Mouse (Mus musculus) small intestine, adult 2 months (tissue): Measurements from ENCODE around the gene Susd4. TPM values are rescaled to one million over a fixed set of nuclear protein-coding genes. Genes with fewer than 3 reads are reported as not detected.
A peak's percentile ranks its signal among the peaks of the same experiment; 100 is the strongest.

Source experiments
- H3K27ac ChIP-seq: fragments of 200-500 bp; 2 replicates; pipeline ENCODE4 v1.5.1; 2012; ENCODE audit warnings: low read depth, low read length, control low read depth, inconsistent platforms; ENCODE audit not compliant: insufficient read depth
- H3K27me3 ChIP-seq: fragments of 200-500 bp; 2 replicates; pipeline ENCODE4 v1.6.1; 2012; ENCODE audit warnings: mild to moderate bottlenecking, moderate library complexity, low read length, inconsistent platforms; ENCODE audit not compliant: control insufficient read depth, insufficient read depth
- H3K36me3 ChIP-seq: fragments of 200-500 bp; 2 replicates; pipeline ENCODE4 v1.6.1; 2012; ENCODE audit warnings: mild to moderate bottlenecking, low read length, control low read depth, inconsistent platforms; ENCODE audit not compliant: control insufficient read depth, insufficient read depth
- H3K4me1 ChIP-seq: fragments of 200-500 bp; 2 replicates; pipeline ENCODE4 v1.6.1; 2012; ENCODE audit warnings: low read length, inconsistent platforms, mixed read lengths; ENCODE audit not compliant: control insufficient read depth, insufficient read depth, insufficient read length
- H3K4me3 ChIP-seq: fragments of 200-500 bp; 2 replicates; pipeline ENCODE4 v1.5.1; 2012; ENCODE audit warnings: low read depth, mild to moderate bottlenecking, control low read depth, inconsistent platforms, low read length, moderate library complexity
- CTCF ChIP-seq: fragments of 200-500 bp; IDR thresholded peaks from 2 replicates; pipeline ENCODE4 v1.5.1; 2012; ENCODE audit warnings: low read depth, mild to moderate bottlenecking, control low read depth, inconsistent platforms, low read length, moderate library complexity, mixed read lengths; ENCODE audit not compliant: insufficient replicate concordance, insufficient read length; ENCODE audit errors: extremely low read depth
- POLR2A ChIP-seq: fragments of 200-500 bp; IDR thresholded peaks from 2 replicates; pipeline ENCODE4 v1.6.1; 2012; ENCODE audit warnings: low read depth, mild to moderate bottlenecking, control low read depth, inconsistent platforms, low read length, moderate library complexity
- WGBS: fragments of 180-500 bp; shearing (Covaris S2); methylation state at CpG from one replicate; pipeline ENCODE4 v1.1.7; 2018; 5-methylcytosine and 5-hydroxymethylcytosine counted together
- polyA plus RNA-seq: library from polyadenylated mRNA; depleted of rRNA; stranded (reverse); fragments of >200 nt; gene quantifications from 2 replicates; pipeline ENCODE4 v1.2.3, GENCODE M21; 2012

The Susd4 gene
- polyA plus RNA-seq, 1 experiment: 0.55 TPM

- Histone ChIP-seq H3K27ac (no peak overlapping the region), H3K4me3 (no peak overlapping the region), H3K27me3 (no peaks in the 10 kb centered on the region), H3K4me1 (no peaks in the 10 kb centered on the region), H3K36me3 (no peaks in the 10 kb centered on the region)
- 36% methylated on average over 5 of the region's 5 CpGs for WGBS
- TF ChIP-seq CTCF (no peak), POLR2A (no peak)
Observed at GRCm38 (mm10) chr1:182785504-182785903, 21.8 kb downstream of the Susd4 start.

GRCm38 (mm10) chr1:182787030-182787429 lies 23.4 kb downstream of the Susd4 start:
- H3K4me3 ChIP-seq: no peak overlapping the region
- 45% methylated on average over 7 of the region's 7 CpGs for WGBS
- no peaks in the 10 kb centered on the region for H3K4me1 ChIP-seq
- no peak for TF ChIP-seq POLR2A
- TF ChIP-seq CTCF: no peak
- H3K27ac ChIP-seq: no peak overlapping the region
- no peaks in the 10 kb centered on the region for H3K36me3 ChIP-seq
- H3K27me3 ChIP-seq: no peaks in the 10 kb centered on the region

GRCm38 (mm10) chr1:182788896-182789295 lies 25.2 kb downstream of the Susd4 start:
- H3K36me3 ChIP-seq: no peaks in the 10 kb centered on the region
- TF ChIP-seq CTCF: no peak
- TF ChIP-seq POLR2A: no peak
- WGBS: 37% methylated on average over 6 of the region's 6 CpGs
- H3K4me3 ChIP-seq: no peak overlapping the region
- no peaks in the 10 kb centered on the region for H3K4me1 ChIP-seq
- H3K27ac ChIP-seq: no peak overlapping the region
- no peaks in the 10 kb centered on the region for H3K27me3 ChIP-seq

DNA sequence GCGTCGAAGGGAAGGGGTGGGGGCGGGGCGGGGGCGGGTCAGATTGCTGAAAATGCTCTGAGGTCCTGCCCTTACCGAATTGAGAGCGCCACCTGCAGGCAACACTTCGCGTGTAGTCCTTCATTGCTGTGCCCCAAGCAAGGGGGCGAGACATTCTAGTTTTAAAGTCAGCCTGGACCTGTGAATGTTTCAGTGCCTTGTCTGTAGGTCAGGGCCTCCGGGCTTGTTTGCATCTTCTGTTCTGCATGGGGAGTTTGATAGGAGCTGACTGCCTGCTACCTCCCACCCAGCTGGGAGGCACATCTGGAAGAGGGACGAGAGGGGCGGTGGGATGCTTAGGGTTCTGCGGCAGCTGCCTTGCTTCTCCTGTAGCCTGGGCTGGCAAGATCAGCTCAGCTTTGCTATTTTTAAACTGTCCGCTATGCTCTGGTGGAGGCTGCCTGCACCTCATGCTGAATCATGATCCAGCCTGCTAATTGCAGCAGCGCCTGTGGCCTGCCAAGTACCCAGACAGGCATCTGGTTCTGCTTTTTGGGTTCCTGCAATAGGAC lies 28.9 kb downstream of the Susd4 start:
- no peaks in the 10 kb centered on the region for H3K36me3 ChIP-seq

DNA sequence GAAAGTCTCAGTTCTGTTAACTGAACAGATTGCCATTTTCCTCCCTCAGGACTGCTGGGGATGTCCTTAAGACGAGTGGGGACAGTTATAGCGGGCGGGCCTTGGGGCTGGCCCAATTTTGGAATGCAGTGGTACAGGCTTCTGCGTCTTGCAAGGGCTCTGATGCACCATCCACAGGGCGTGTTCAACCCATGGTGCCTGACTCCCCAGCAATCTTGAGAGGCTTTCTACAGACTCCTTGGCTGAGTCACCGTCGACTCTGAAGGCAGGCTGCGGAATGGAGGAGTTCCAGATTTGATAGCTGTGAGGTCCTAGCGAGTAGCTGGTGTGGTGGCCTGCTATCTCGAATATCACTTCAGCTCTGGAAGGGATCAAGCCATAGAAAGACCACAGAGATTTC lies 30.6 kb downstream of the Susd4 start:
- no peak for TF ChIP-seq CTCF
- no peak for TF ChIP-seq POLR2A
- Histone ChIP-seq H3K4me3 (no peak overlapping the region), H3K36me3 (no peaks in the 10 kb centered on the region), H3K27ac (no peak overlapping the region), H3K27me3 (no peaks in the 10 kb centered on the region), H3K4me1 (no peaks in the 10 kb centered on the region)
- 88% methylated on average over 10 of the region's 10 CpGs for WGBS

More for the DNA sequence above, 28.9 kb downstream of the Susd4 start:
- H3K4me3 ChIP-seq: no peak overlapping the region
- TF ChIP-seq CTCF: 0 out of 2 replicates have a peak, but pooled peaks have one; percentile 16
- no peak for TF ChIP-seq POLR2A
- WGBS: 30% methylated on average over 16 of the region's 16 CpGs
- H3K4me1 ChIP-seq: no peaks in the 10 kb centered on the region
- H3K27me3 ChIP-seq: no peaks in the 10 kb centered on the region
- no peak overlapping the region for H3K27ac ChIP-seq

- Histone ChIP-seq H3K27ac (no peak overlapping the region), H3K36me3 (no peaks in the 10 kb centered on the region), H3K4me3 (no peak overlapping the region), H3K27me3 (no peaks in the 10 kb centered on the region), H3K4me1 (no peaks in the 10 kb centered on the region)
- TF ChIP-seq CTCF: no peak
- no peak for TF ChIP-seq POLR2A
- WGBS: 92% methylated on average over 9 of the region's 9 CpGs
Observed at GRCm38 (mm10) chr1:182794628-182795027, 31.0 kb downstream of the Susd4 start.

GRCm38 (mm10) chr1:182797048-182797447 lies 33.4 kb downstream of the Susd4 start:
- no peaks in the 10 kb centered on the region for H3K36me3 ChIP-seq
- H3K27me3 ChIP-seq: no peaks in the 10 kb centered on the region
- no peak for TF ChIP-seq POLR2A
- TF ChIP-seq CTCF: no peak
- no peak overlapping the region for H3K27ac ChIP-seq
- no peaks in the 10 kb centered on the region for H3K4me1 ChIP-seq
- WGBS: 80% methylated on average over 14 of the region's 14 CpGs
- H3K4me3 ChIP-seq: no peak overlapping the region
